Mouse (Mus musculus) liver, adult (tissue): ENCODE measurements at regions not wholly inside any gene's neighbourhood (a gene's known extent, or its start where the extent isn't known, plus 50 kb on each side); places are given as distances from the start of the nearest gene placed in this dataset.

Experiments used
- GATA4 ChIP-seq: IDR thresholded peaks from 2 replicates; pipeline ENCODE4 v1.6.1; 2014; ENCODE audit warnings: mild to moderate bottlenecking, low read length; ENCODE audit not compliant: insufficient replicate concordance

GRCm38 (mm10) chr16:63194595-63194994 lies 340.5 kb downstream of the Pros1 start:
- TF ChIP-seq GATA4 = no peak

GRCm38 (mm10) chr16:63220228-63220879 lies 366.2 kb downstream of the Pros1 start:
- no peak for TF ChIP-seq GATA4

GRCm38 (mm10) chr16:63224608-63225007 lies 370.5 kb downstream of the Pros1 start:
- no peak for TF ChIP-seq GATA4

GRCm38 (mm10) chr16:63225097-63225496 lies 371.0 kb downstream of the Pros1 start:
- no peak for TF ChIP-seq GATA4

- TF ChIP-seq GATA4 = no peak
Measured at GRCm38 (mm10) chr16:63229135-63229534, 375.0 kb downstream of the Pros1 start.

GRCm38 (mm10) chr16:63229567-63229966 lies 375.5 kb downstream of the Pros1 start:
- no peak for TF ChIP-seq GATA4

- no peak for TF ChIP-seq GATA4
Measured at GRCm38 (mm10) chr16:63270173-63270572, 416.1 kb downstream of the Pros1 start.

GRCm38 (mm10) chr16:63277556-63277955 lies 423.4 kb downstream of the Pros1 start:
- no peak for TF ChIP-seq GATA4

- TF ChIP-seq GATA4 = no peak
Measured at GRCm38 (mm10) chr16:63278259-63278697, 424.2 kb downstream of the Pros1 start.

GRCm38 (mm10) chr16:63287655-63288054 lies 433.5 kb downstream of the Pros1 start:
- no peak for TF ChIP-seq GATA4

- TF ChIP-seq GATA4 = no peak
Measured at GRCm38 (mm10) chr16:63311676-63312075, 457.6 kb downstream of the Pros1 start.

GRCm38 (mm10) chr16:63313544-63313943 lies 459.4 kb downstream of the Pros1 start:
- no peak for TF ChIP-seq GATA4

GRCm38 (mm10) chr16:63319602-63320001 lies 465.5 kb downstream of the Pros1 start:
- TF ChIP-seq GATA4 = no peak

- TF ChIP-seq GATA4 = no peak
Measured at GRCm38 (mm10) chr16:63351511-63352125, 497.5 kb downstream of the Pros1 start.

GRCm38 (mm10) chr16:63369868-63370267 lies 494.1 kb downstream of the Epha3 start:
- TF ChIP-seq GATA4 = no peak

- TF ChIP-seq GATA4 = no peak
Measured at GRCm38 (mm10) chr16:63371275-63371674, 492.7 kb downstream of the Epha3 start.

GRCm38 (mm10) chr16:63404976-63405375 lies 459.0 kb downstream of the Epha3 start:
- TF ChIP-seq GATA4 = no peak

GRCm38 (mm10) chr16:63412656-63413055 lies 451.3 kb downstream of the Epha3 start:
- no peak for TF ChIP-seq GATA4

- TF ChIP-seq GATA4 = no peak
Measured at GRCm38 (mm10) chr16:63452301-63452700, 411.7 kb downstream of the Epha3 start.
